Mouse (Mus musculus): ENCODE results near the gene Morf4l2. TPM values are rescaled to one million over a fixed set of nuclear protein-coding genes. Genes with fewer than 3 reads are reported as not detected.

Gene Morf4l2
- 8.0 and 8.5 TPM in 2 replicates for polyA plus RNA-seq (2012; rRNA removed; ENCODE audit: low replicate concordance)

DNA sequence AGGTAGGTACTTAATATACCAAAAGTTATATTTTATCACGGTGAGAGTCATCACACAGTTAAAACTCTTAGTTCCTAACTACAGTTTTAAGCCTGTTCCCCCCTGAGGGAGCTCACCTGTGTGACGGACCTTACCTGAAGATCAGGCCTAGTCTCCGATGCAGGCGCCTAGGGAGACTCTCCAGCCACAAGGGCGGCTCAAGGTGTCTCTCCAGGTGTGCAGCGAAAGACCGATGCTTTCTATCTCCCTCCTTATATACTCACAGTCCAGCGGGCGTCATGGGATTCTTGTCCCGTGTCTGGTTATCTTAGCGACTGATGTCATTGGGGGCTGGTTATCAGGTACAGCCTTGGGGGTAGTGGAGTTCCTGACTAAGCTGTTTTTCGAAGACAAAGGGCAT is at the start of gene Morf4l2:
Gene Morf4l2 (minus strand): TSS at position 232 of the 400 bp plus-strand sequence.

GRCm38 (mm10) chrX:136780041-136780440 is 36.6 kb upstream of the Morf4l2 start, which contains the start of gene Glra4:
Gene Glra4, minus strand, starts transcription at chrX:136780141.

GRCm38 (mm10) chrX:136707446-136708167 is 35.9 kb downstream of the Morf4l2 start, which contains the start of gene Tceal1:
Gene Tceal1, plus strand, starts transcription at chrX:136707982.

Other genes starting within 250 kb of the Morf4l2 start
- gene Kir3dl1, start 225.7 kb downstream of the Morf4l2 start, polyA plus RNA-seq (2012; rRNA removed; ENCODE audit: low replicate concordance), result not detected in 2 replicates
- not detected in 2 replicates for gene Kir3dl2, start 199.6 kb downstream of the Morf4l2 start, polyA plus RNA-seq (2012; rRNA removed; ENCODE audit: low replicate concordance)
- gene Tceal3, start 152.8 kb downstream of the Morf4l2 start, polyA plus RNA-seq (2012; rRNA removed; ENCODE audit: low replicate concordance), result 0.56 and 1.1 TPM in 2 replicates
- gene Tceal1, start 35.7 kb downstream of the Morf4l2 start, polyA plus RNA-seq (2012; rRNA removed; ENCODE audit: low replicate concordance), result 0.13 and 0.20 TPM in 2 replicates
- not detected in 2 replicates for gene Glra4, start 36.5 kb upstream of the Morf4l2 start, polyA plus RNA-seq (2012; rRNA removed; ENCODE audit: low replicate concordance)
- 0.79 and 1.4 TPM in 2 replicates for gene Plp1, start 79.0 kb upstream of the Morf4l2 start, polyA plus RNA-seq (2012; rRNA removed; ENCODE audit: low replicate concordance)
- gene Rab9b, start 125.1 kb upstream of the Morf4l2 start, polyA plus RNA-seq (2012; rRNA removed; ENCODE audit: low replicate concordance), result 0.02 TPM in 1 of 2 replicates, not detected in the other
- not detected in 2 replicates for gene H2bfm, start 183.6 kb upstream of the Morf4l2 start, polyA plus RNA-seq (2012; rRNA removed; ENCODE audit: low replicate concordance)
- not detected in 2 replicates for gene Tmsb15b2, start 231.8 kb upstream of the Morf4l2 start, polyA plus RNA-seq (2012; rRNA removed; ENCODE audit: low replicate concordance)
- not detected in 2 replicates for gene Tmsb15l, start 233.2 kb upstream of the Morf4l2 start, polyA plus RNA-seq (2012; rRNA removed; ENCODE audit: low replicate concordance)
- gene Tmsb15b1, start 233.2 kb upstream of the Morf4l2 start, polyA plus RNA-seq (2012; rRNA removed; ENCODE audit: low replicate concordance), result not detected in 2 replicates
- 0.34 and 0.40 TPM in 2 replicates for gene Zcchc18, start 249.5 kb upstream of the Morf4l2 start, polyA plus RNA-seq (2012; rRNA removed; ENCODE audit: low replicate concordance)